Mouse (Mus musculus) thymus, adult 2 months (tissue): Measurements from ENCODE around the gene Gnb1l. TPM values are rescaled to one million over a fixed set of nuclear protein-coding genes. Genes with fewer than 3 reads are reported as not detected.
A peak's percentile ranks its signal among the peaks of the same experiment; 100 is the strongest.

ENCODE experiments used
- DNase-seq: peaks from one replicate; pipeline ENCODE4 v3.0.0; 2021
- H3K27ac ChIP-seq: fragments of 200-500 bp; 2 replicates; pipeline ENCODE4 v1.5.1; 2012; ENCODE audit warnings: low read length, control low read depth; ENCODE audit not compliant: control insufficient read depth, insufficient read depth
- H3K27me3 ChIP-seq: fragments of 200-500 bp; 2 replicates; pipeline ENCODE4 v1.6.1; 2012; ENCODE audit warnings: mild to moderate bottlenecking, low read length, moderate library complexity, mixed read lengths; ENCODE audit not compliant: control insufficient read depth, insufficient read depth
- H3K36me3 ChIP-seq: fragments of 200-500 bp; 2 replicates; pipeline ENCODE4 v1.6.1; 2012; ENCODE audit warnings: mild to moderate bottlenecking, low read length, moderate library complexity; ENCODE audit not compliant: control insufficient read depth, insufficient read depth
- H3K4me1 ChIP-seq: fragments of 200-500 bp; replicated peaks from 2 replicates; pipeline ENCODE4 v1.6.1; 2012; ENCODE audit warnings: low read length; ENCODE audit not compliant: control insufficient read depth, insufficient read depth
- H3K4me3 ChIP-seq: fragments of 200-500 bp; 2 replicates; pipeline ENCODE4 v1.5.1; 2012; ENCODE audit warnings: mild to moderate bottlenecking, low read length, control low read depth, moderate library complexity; ENCODE audit not compliant: control insufficient read depth, insufficient read depth
- CTCF ChIP-seq: fragments of 200-500 bp; IDR thresholded peaks from 2 replicates; pipeline ENCODE4 v1.5.1; 2012; ENCODE audit warnings: mild to moderate bottlenecking, control low read depth, low read length, moderate library complexity, borderline replicate concordance; ENCODE audit not compliant: control insufficient read depth, poor library complexity, insufficient read depth; ENCODE audit errors: extremely low read depth
- POLR2A ChIP-seq: fragments of 200-500 bp; IDR thresholded peaks from 2 replicates; pipeline ENCODE4 v1.6.1; 2012; ENCODE audit warnings: mild to moderate bottlenecking, low read length, control low read depth, moderate library complexity; ENCODE audit not compliant: control insufficient read depth, poor library complexity, insufficient read depth; ENCODE audit errors: extremely low read depth
- WGBS: fragments of 180-500 bp; shearing (Covaris S2); methylation state at CpG from one replicate; pipeline ENCODE4 v1.1.7; 2018; 5-methylcytosine and 5-hydroxymethylcytosine counted together
- polyA plus RNA-seq: library from polyadenylated mRNA; depleted of rRNA; stranded (reverse); fragments of >200 nt; gene quantifications from 2 replicates; pipeline ENCODE4 v1.2.3, GENCODE M21; 2012

Gnb1l gene
- polyA plus RNA-seq, 1 experiment: 48.9 TPM

- peaks cover 80% of the 10 kb centered on the region for H3K4me1 ChIP-seq
- H3K27ac ChIP-seq: peak overlapping the region; percentile 51
- H3K27me3 ChIP-seq: no peaks in the 10 kb centered on the region
- DNase-seq: no peak
- TF ChIP-seq POLR2A (no peak), CTCF (no peak)
- no peaks in the 10 kb centered on the region for H3K36me3 ChIP-seq
- H3K4me3 ChIP-seq: no peak overlapping the region
Observed at GRCm38 (mm10) chr16:18458661-18459060, 39.9 kb upstream of the Gnb1l start.

- WGBS: 5% methylated on average over 12 of the region's 12 CpGs
- no peaks in the 10 kb centered on the region for H3K36me3 ChIP-seq
Observed at GRCm38 (mm10) chr16:18459335-18459954, 39.1 kb upstream of the Gnb1l start.

GRCm38 (mm10) chr16:18459955-18460370, 38.5 kb upstream of the Gnb1l start:
- H3K27me3 ChIP-seq: no peaks in the 10 kb centered on the region
- DNase-seq: peak; percentile 81
- no peaks in the 10 kb centered on the region for H3K36me3 ChIP-seq
- H3K4me3 ChIP-seq: peak overlapping the region; percentile 45
- peaks cover 79% of the 10 kb centered on the region for H3K4me1 ChIP-seq
- peak overlapping the region; percentile 93 for H3K27ac ChIP-seq
- TF ChIP-seq POLR2A (peak; percentile 72), CTCF (no peak)
- WGBS: 3% methylated on average over 11 of the region's 11 CpGs

More at GRCm38 (mm10) chr16:18459335-18459954, 39.1 kb upstream of the Gnb1l start:
- Histone ChIP-seq H3K27me3 (no peaks in the 10 kb centered on the region), H3K4me3 (peak overlapping the region; percentile 45), H3K27ac (peak overlapping the region; percentile 93), H3K4me1 (peaks cover 78% of the 10 kb centered on the region)
- TF ChIP-seq POLR2A (no peak), CTCF (no peak)
- DNase-seq: peak; percentile 64

- H3K27ac ChIP-seq: peak overlapping the region; percentile 63
- H3K4me1 ChIP-seq: peaks cover 75% of the 10 kb centered on the region
- DNase-seq: peak; percentile 33
- TF ChIP-seq POLR2A: no peak
- no peak for TF ChIP-seq CTCF
- no peaks in the 10 kb centered on the region for H3K36me3 ChIP-seq
- H3K27me3 ChIP-seq: no peaks in the 10 kb centered on the region
- no peak overlapping the region for H3K4me3 ChIP-seq
- WGBS: 82% methylated on average over 3 of the region's 3 CpGs
Observed at GRCm38 (mm10) chr16:18460826-18461225, 37.7 kb upstream of the Gnb1l start.

GRCm38 (mm10) chr16:18462031-18462430, 36.5 kb upstream of the Gnb1l start:
- TF ChIP-seq CTCF: no peak
- H3K36me3 ChIP-seq: no peaks in the 10 kb centered on the region
- peak; percentile 33 for DNase-seq
- H3K27me3 ChIP-seq: no peaks in the 10 kb centered on the region
- peak overlapping the region; percentile 4; the same call in 1 of the 2 replicates for H3K27ac ChIP-seq
- peaks cover 67% of the 10 kb centered on the region for H3K4me1 ChIP-seq
- H3K4me3 ChIP-seq: no peak overlapping the region
- 34% methylated on average over 9 of the region's 9 CpGs for WGBS

- TF ChIP-seq POLR2A: no peak
- TF ChIP-seq CTCF: no peak
- H3K27ac ChIP-seq: no peak overlapping the region
- DNase-seq: peak; percentile 45
- 38% methylated on average over 8 of the region's 8 CpGs for WGBS
- H3K4me3 ChIP-seq: no peak overlapping the region
- H3K36me3 ChIP-seq: no peaks in the 10 kb centered on the region
- peaks cover 65% of the 10 kb centered on the region for H3K4me1 ChIP-seq
- H3K27me3 ChIP-seq: no peaks in the 10 kb centered on the region
Observed at GRCm38 (mm10) chr16:18462598-18462997, 35.9 kb upstream of the Gnb1l start.

GRCm38 (mm10) chr16:18464271-18464670, 34.2 kb upstream of the Gnb1l start:
- Histone ChIP-seq H3K4me1 (peaks cover 49% of the 10 kb centered on the region), H3K27ac (no peak overlapping the region), H3K36me3 (no peaks in the 10 kb centered on the region), H3K4me3 (no peak overlapping the region), H3K27me3 (no peaks in the 10 kb centered on the region)
- TF ChIP-seq POLR2A (no peak), CTCF (no peak)
- 27% methylated on average over 3 of the region's 3 CpGs for WGBS
- peak; percentile 34 for DNase-seq
